Mouse (Mus musculus) MEL (cell line): ENCODE data around the gene Wdr62.

Experiments used
- CTCF ChIP-seq, 3 experiments: IDR thresholded peaks in 2 of 3; conservative IDR thresholded peaks in 1 of 3; 2 replicates each; pipeline ENCODE4 v1.5.1; 2011 to 2012; ENCODE audit warnings: low read length in 3 of 3, low read depth in 2 of 3, mild to moderate bottlenecking in 2 of 3, improper control_type of control experiment in 1 of 3, inconsistent platforms in 1 of 3, mixed read lengths in 1 of 3, moderate library complexity in 1 of 3; ENCODE audit not compliant: control insufficient read depth in 1 of 3, insufficient read depth in 1 of 3, poor library complexity in 1 of 3, severe bottlenecking in 1 of 3
- EP300 ChIP-seq, 2 experiments: IDR thresholded peaks; 2 replicates each; pipeline ENCODE4 v1.6.1; 2011; ENCODE audit warnings: improper control_type of control experiment in 2 of 2, low read length in 2 of 2, low read depth in 1 of 2, mild to moderate bottlenecking in 1 of 2
- HCFC1 ChIP-seq: IDR thresholded peaks from 2 replicates; pipeline ENCODE4 v1.6.1; 2012; ENCODE audit warnings: low read depth, mild to moderate bottlenecking, inconsistent platforms, low read length, improper control_type of control experiment, moderate library complexity
- POLR2AphosphoS5 ChIP-seq: IDR thresholded peaks from 2 replicates; pipeline ENCODE4 v1.6.1; 2012; ENCODE audit warnings: low read depth, borderline replicate concordance, mild to moderate bottlenecking, inconsistent platforms, low read length, moderate library complexity, mixed read lengths
- RAD21 ChIP-seq: IDR thresholded peaks from 2 replicates; pipeline ENCODE4 v1.6.1; 2011; ENCODE audit warnings: mild to moderate bottlenecking, low read depth, low read length, improper control_type of control experiment
- UBTF ChIP-seq: IDR thresholded peaks from 2 replicates; pipeline ENCODE4 v1.6.1; 2012; ENCODE audit warnings: low read depth, mild to moderate bottlenecking, inconsistent platforms, low read length, improper control_type of control experiment, moderate library complexity, borderline replicate concordance; ENCODE audit not compliant: insufficient read depth

- no peak for TF ChIP-seq HCFC1
- TF ChIP-seq EP300 (IDR thresholded peaks at IDR 0.05; ENCODE audit: low read depth in 1 of 2, low read length in 2 of 2) = no peak
- TF ChIP-seq CTCF (IDR thresholded peaks at IDR 0.05 in 2 of 3, conservative IDR thresholded peaks at IDR 0.05 in 1 of 3; ENCODE audit: control insufficient read depth in 1 of 3, insufficient read depth in 1 of 3, low read depth in 2 of 3, low read length in 3 of 3, poor library complexity in 1 of 3, severe bottlenecking in 1 of 3) = no peak
- no peak for TF ChIP-seq UBTF
- no peak for TF ChIP-seq POLR2AphosphoS5
- TF ChIP-seq RAD21 = no peak
Observed at GRCm38 (mm10) chr7:30328379-30328778, 48.2 kb upstream of the Wdr62 start.
